Mouse (Mus musculus) lung, postnatal 36 days (tissue): ENCODE data around the gene Gamt.
A peak's percentile ranks its signal among the peaks of the same experiment; 100 is the strongest.

Experiments used
- DNase-seq: peaks from one replicate; pipeline ENCODE4 v3.0.0; 2022; ENCODE audit warnings: mixed read lengths

Gamt gene

GRCm38 (mm10) chr10:80285222-80286070 lies 24.6 kb upstream of the Gamt start:
- DNase-seq, result no peak

DNA sequence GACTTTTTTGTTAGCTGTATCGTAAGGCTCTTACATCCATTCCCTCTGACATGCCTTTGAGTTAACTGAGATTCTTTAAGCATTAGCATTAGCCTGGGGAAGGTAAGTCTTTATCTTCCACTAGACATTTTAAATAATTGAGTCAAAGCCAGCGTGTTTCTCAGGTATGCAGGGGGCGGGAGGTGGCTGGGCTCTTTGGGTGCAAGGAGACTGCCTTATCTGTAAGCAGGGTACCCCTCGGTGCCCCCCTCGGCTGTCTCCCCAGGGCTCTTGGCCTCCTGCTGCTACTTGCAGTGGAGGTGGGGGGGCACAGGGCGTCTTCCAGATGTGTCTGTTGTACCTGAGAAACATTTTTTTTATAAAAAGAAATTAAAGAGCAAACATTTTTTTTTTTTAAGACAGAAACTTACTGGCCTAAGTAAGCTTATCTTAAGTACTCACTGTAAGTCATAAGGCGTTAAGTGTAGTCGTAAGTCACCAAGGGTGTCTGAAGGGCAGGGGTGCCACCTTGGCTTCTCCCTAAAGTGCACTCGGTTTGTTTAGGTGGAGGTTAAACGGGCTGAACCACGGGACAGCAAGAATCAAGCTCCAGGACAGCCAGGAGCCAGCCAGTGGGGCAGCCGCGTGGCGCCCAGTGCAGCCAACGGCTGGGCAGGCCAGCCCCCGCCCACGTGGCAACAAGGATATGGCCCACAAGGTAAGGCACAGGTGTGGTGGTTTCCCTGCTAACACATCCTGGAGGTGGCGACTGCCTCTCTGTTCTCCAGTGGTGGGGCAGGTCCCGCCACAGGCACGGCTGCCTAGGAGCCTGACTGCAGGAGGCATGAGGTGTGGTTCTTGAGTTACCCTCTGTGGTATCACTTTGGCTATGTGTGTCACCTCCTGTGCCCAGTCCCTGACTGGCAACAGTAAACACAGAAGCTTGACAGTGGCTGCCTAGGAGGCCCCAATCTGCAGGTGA lies 21.9 kb upstream of the Gamt start:
- peak; percentile 70 for DNase-seq

- DNase-seq, result peak; percentile 86
Observed at GRCm38 (mm10) chr10:80281921-80282371, 21.1 kb upstream of the Gamt start.

- peak; percentile 81 for DNase-seq
Observed at GRCm38 (mm10) chr10:80281304-80281703, 20.5 kb upstream of the Gamt start.

GRCm38 (mm10) chr10:80279273-80279672 lies 18.5 kb upstream of the Gamt start:
- no peak for DNase-seq

DNA sequence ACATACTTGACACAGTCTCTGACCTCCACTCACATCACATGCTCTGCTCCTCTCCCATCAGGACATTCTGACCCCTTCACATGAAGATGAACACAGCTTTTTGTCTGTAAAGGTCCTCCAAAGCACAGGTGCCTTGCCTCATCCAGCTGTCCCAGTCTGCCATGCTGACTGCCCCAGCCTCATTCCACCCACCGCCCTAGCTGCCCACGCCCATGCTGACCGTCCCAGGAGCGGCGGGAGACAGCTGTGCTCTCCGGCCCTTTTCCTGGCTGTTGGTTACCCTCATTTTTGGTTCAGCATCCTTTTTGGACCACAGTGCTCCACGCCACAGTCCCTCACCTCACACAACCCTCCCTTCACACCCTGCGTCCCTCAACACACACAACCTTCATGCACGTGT lies 17.6 kb upstream of the Gamt start:
- DNase-seq, result no peak

GRCm38 (mm10) chr10:80276238-80276637 lies 15.4 kb upstream of the Gamt start:
- DNase-seq, result peak; percentile 46

DNA sequence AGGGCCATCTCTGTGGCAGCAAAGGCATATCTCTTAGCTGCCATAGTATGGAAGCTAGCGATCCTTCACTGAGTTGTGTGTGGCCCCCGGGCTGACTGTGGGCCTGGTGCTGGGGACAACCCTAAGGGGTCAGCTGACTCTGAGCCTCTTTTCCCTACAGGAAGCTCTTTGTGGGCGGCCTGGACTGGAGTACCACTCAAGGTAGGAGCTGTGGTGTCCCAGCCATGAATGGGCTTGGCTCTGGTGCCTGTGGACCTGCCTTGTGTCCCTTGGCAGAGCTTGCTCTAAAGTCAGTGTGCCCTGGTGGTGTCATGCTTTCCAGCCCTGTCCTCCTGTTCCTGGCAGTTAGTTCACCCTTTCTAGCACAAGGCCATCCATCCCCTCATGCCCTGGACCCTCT lies 13.0 kb upstream of the Gamt start:
- DNase-seq, result peak; percentile 73

GRCm38 (mm10) chr10:80271870-80272585 lies 11.2 kb upstream of the Gamt start:
- peak; percentile 34 for DNase-seq

GRCm38 (mm10) chr10:80271186-80271843 lies 10.5 kb upstream of the Gamt start:
- DNase-seq, result no peak

DNA sequence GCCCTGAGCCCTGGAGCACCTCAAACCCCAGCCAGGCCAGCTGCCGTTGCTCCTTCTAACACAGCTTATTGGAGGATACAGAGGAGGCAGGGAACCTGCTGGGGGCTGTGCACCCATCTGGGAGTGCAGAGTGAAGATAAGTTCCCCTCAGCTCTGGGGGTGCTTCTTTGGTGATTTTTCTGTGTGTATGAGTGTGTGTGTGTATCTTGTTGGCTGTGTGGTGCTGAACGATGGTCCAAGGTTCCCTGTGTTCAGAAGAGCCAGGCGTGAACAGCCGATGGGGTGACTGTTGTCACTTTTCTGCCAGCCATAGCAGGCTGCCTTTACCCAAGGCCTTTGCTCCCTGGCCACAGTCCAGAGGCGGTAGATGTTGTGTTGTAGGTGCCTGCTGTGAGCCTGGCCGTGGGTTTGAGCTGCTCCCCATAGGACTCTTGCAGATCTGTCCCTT lies 9.9 kb upstream of the Gamt start:
- no peak for DNase-seq

DNA sequence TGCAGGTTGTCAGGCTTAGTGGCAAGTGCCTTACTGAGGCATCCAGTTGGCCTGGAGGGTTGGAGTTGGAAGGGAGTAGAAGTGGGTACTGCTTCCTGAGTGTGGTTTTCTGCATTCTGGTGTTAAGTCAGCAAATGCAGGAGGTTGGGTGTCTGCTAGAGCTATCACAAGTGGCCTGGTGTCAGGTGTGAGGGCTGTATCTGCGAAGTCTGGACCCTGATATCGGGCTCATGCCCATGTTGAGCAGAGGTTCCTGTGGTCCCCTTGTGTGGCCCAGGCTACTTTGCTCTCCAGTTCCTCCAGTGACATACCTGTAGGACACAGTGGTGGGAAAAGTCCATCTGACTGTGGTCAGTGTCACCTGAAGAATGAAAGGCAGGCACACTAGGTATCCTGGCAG lies 9.3 kb upstream of the Gamt start:
- DNase-seq, result no peak

GRCm38 (mm10) chr10:80265149-80265486 lies 4.3 kb upstream of the Gamt start:
- no peak for DNase-seq

GRCm38 (mm10) chr10:80264341-80265148 lies 3.7 kb upstream of the Gamt start:
- DNase-seq, result peak; percentile 99

- no peak for DNase-seq
Observed at GRCm38 (mm10) chr10:80262776-80263365, 2.1 kb upstream of the Gamt start.

DNA sequence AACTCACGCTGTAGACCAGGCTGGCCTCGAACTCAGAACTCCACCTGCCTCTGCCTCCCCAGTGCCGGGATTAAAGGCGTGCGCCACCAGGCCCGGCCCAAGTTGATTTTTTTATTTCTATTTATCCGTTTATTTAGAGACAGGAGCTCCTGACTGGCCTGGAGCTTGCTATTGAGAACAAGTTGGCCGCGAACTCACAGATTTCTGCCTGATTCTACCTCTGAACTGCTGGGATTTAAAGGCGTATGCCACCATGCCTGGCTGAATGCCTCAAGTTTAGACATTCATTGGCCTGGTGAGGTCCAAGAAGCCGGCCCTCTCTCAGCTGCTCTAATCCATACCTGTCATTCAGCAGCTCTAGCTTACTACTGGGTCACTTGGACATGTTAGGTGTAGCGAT lies 1.4 kb upstream of the Gamt start:
- DNase-seq, result no peak

DNA sequence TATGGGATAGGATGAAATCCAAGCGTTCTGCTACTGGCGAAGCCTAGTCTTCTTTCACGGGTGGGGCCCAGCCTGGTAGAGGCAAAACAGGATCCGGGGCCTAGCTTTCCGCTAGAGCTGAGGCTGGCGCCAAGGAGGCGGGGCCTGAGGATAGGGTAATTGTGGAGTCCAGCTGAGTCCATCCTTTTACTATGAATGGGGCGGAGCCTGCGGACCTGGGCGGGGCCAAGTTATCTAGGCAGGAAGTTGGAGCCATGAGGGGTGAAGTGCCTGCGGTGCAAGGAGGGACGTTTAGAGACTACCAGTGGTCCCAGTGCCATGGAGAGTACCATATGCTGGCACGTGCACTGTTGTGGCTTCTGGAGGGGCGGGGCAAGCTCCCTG lies 765 bp upstream of the Gamt start:
- peak; percentile 100 for DNase-seq

- DNase-seq, result peak; percentile 43
Observed at GRCm38 (mm10) chr10:80259861-80260641, 761 bp downstream of the Gamt start.

GRCm38 (mm10) chr10:80259463-80259805 lies 1.4 kb downstream of the Gamt start:
- no peak for DNase-seq

GRCm38 (mm10) chr10:80258752-80259462 lies 1.9 kb downstream of the Gamt start:
- DNase-seq, result no peak
